Mouse (Mus musculus) midbrain, embryonic 16.5 days (tissue): ENCODE results near the gene Chd3. TPM values are rescaled to one million over a fixed set of nuclear protein-coding genes. Genes with fewer than 3 reads are reported as not detected.
A peak's percentile ranks its signal among the peaks of the same experiment; 100 is the strongest.

Experiments used
- ATAC-seq: fragments of 200-750 bp; cut with Nextera tagmentation; 2 replicates; pipeline ENCODE4 v1.8.0; 2017; ENCODE audit warnings: moderate TSS enrichment
- H3K27ac ChIP-seq: fragments of 300-500 bp; sonication (generic); 2 replicates; pipeline ENCODE4 v1.5.1; 2014; ENCODE audit warnings: mild to moderate bottlenecking, low read length, mixed read lengths
- H3K27me3 ChIP-seq: fragments of 300-500 bp; sonication (generic); 2 replicates; pipeline ENCODE4 v1.6.1; 2014; ENCODE audit warnings: low read depth, low read length, mixed read lengths; ENCODE audit not compliant: control insufficient read depth, insufficient read depth
- H3K36me3 ChIP-seq: fragments of 300-500 bp; sonication (generic); 2 replicates; pipeline ENCODE4 v1.6.1; 2014; ENCODE audit warnings: mild to moderate bottlenecking, low read length, moderate library complexity, mixed read lengths; ENCODE audit not compliant: control insufficient read depth, insufficient read depth
- H3K4me1 ChIP-seq: fragments of 300-500 bp; sonication (generic); 2 replicates; pipeline ENCODE4 v1.6.1; 2014; ENCODE audit warnings: mild to moderate bottlenecking, low read length, mixed read lengths; ENCODE audit not compliant: control insufficient read depth, insufficient read depth
- H3K4me2 ChIP-seq: fragments of 300-500 bp; sonication (generic); 2 replicates; pipeline ENCODE4 v1.6.1; 2014; ENCODE audit warnings: mild to moderate bottlenecking, low read length, mixed read lengths
- H3K4me3 ChIP-seq: fragments of 300-500 bp; sonication (generic); 2 replicates; pipeline ENCODE4 v1.5.1; 2014; ENCODE audit warnings: low read depth, mild to moderate bottlenecking, low read length, moderate library complexity, mixed read lengths
- H3K9ac ChIP-seq: fragments of 300-500 bp; sonication (generic); 2 replicates; pipeline ENCODE4 v1.6.1; 2014; ENCODE audit warnings: low read depth, low read length, mixed read lengths
- H3K9me3 ChIP-seq: fragments of 300-500 bp; sonication (generic); replicated peaks from 2 replicates; pipeline ENCODE4 v1.6.1; 2014; ENCODE audit warnings: mild to moderate bottlenecking, low read length, mixed read lengths; ENCODE audit not compliant: control insufficient read depth, poor library complexity, severe bottlenecking
- WGBS: fragments of 180-500 bp; shearing (Covaris S2); extraction: QIAGEN DNeasy Blood & Tissue Kit; methylation state at CpG from one replicate; pipeline ENCODE4 v1.1.7; 2014; 5-methylcytosine and 5-hydroxymethylcytosine counted together
- polyA plus RNA-seq: library from polyadenylated mRNA; unstranded; fragments of >200 nt; fragmentation: Nextera tagmentation; extraction: Ambion mirVana; gene quantifications from 2 replicates; pipeline ENCODE4 v1.2.1, GENCODE M21; 2015

The Chd3 gene
- polyA plus RNA-seq, 1 experiment from 2014 or later, result 86.1 TPM

- Histone ChIP-seq H3K27me3 (no peaks in the 10 kb centered on the region), H3K4me3 (no peak overlapping the region), H3K4me2 (no peak overlapping the region), H3K9ac (no peak overlapping the region), H3K27ac (no peak overlapping the region), H3K36me3 (peaks cover 56% of the 10 kb centered on the region), H3K9me3 (no peaks in the 10 kb centered on the region), H3K4me1 (no peaks in the 10 kb centered on the region; the same call in 1 of the 2 replicates)
- 86% methylated on average over 12 of the region's 12 CpGs for WGBS
- no peak for ATAC-seq
These were observed 32.8 kb upstream of the Chd3 start for GRCm38 (mm10) chr11:69401987-69402386.

GRCm38 (mm10) chr11:69401210-69401637, 32.0 kb upstream of the Chd3 start:
- peak; percentile 78 for ATAC-seq
- no peaks in the 10 kb centered on the region for H3K27me3 ChIP-seq
- H3K4me1 ChIP-seq, result peaks cover 5% of the 10 kb centered on the region; the same call in 1 of the 2 replicates
- H3K27ac ChIP-seq, result no peak overlapping the region
- H3K4me2 ChIP-seq, result no peak overlapping the region
- no peak overlapping the region for H3K9ac ChIP-seq
- H3K9me3 ChIP-seq, result no peaks in the 10 kb centered on the region
- peaks cover 51% of the 10 kb centered on the region for H3K36me3 ChIP-seq
- WGBS, result 14% methylated on average over 22 of the region's 22 CpGs
- no peak overlapping the region for H3K4me3 ChIP-seq

- Histone ChIP-seq H3K4me2 (no peak overlapping the region), H3K36me3 (peaks cover 41% of the 10 kb centered on the region), H3K4me3 (no peak overlapping the region), H3K27me3 (no peaks in the 10 kb centered on the region), H3K9me3 (no peaks in the 10 kb centered on the region), H3K27ac (no peak overlapping the region), H3K9ac (no peak overlapping the region), H3K4me1 (peaks cover 6% of the 10 kb centered on the region; the same call in 1 of the 2 replicates)
- no peak for ATAC-seq
- 75% methylated on average over 25 of the region's 25 CpGs for WGBS
These were observed 31.1 kb upstream of the Chd3 start for GRCm38 (mm10) chr11:69400083-69400850.

- 21% methylated on average over 66 of the region's 66 CpGs for WGBS
- H3K9me3 ChIP-seq, result no peaks in the 10 kb centered on the region
- no peak for ATAC-seq
- no peak overlapping the region for H3K27ac ChIP-seq
- peaks cover 7% of the 10 kb centered on the region for H3K4me1 ChIP-seq
- no peak overlapping the region for H3K9ac ChIP-seq
- H3K36me3 ChIP-seq, result peaks cover 33% of the 10 kb centered on the region
- H3K27me3 ChIP-seq, result no peaks in the 10 kb centered on the region
- H3K4me3 ChIP-seq, result no peak overlapping the region
- H3K4me2 ChIP-seq, result no peak overlapping the region
These were observed 30.2 kb upstream of the Chd3 start for GRCm38 (mm10) chr11:69399201-69400082.

GRCm38 (mm10) chr11:69398486-69399200, 29.4 kb upstream of the Chd3 start:
- Histone ChIP-seq H3K36me3 (peaks cover 25% of the 10 kb centered on the region), H3K4me3 (no peak overlapping the region), H3K4me2 (no peak overlapping the region), H3K27ac (no peak overlapping the region), H3K27me3 (no peaks in the 10 kb centered on the region), H3K9me3 (no peaks in the 10 kb centered on the region), H3K9ac (no peak overlapping the region), H3K4me1 (peaks cover 11% of the 10 kb centered on the region)
- WGBS, result 20% methylated on average over 21 of the region's 21 CpGs
- ATAC-seq, result no peak

GRCm38 (mm10) chr11:69398059-69398458, 28.9 kb upstream of the Chd3 start, which contains the start of gene Tmem88:
Gene Tmem88, minus strand, starts transcription at chr11:69398234.
- no peak within 1 kb of the TSS for H3K27ac ChIP-seq
- peak within 1 kb of the TSS; percentile 40 for H3K9ac ChIP-seq
- peaks cover 11% of the 10 kb centered on the region for H3K4me1 ChIP-seq
- H3K36me3 ChIP-seq, result peaks cover 20% of the 10 kb centered on the region
- H3K27me3 ChIP-seq, result no peaks in the 10 kb centered on the region
- WGBS, result 9% methylated on average over 16 of the region's 16 CpGs
- H3K9me3 ChIP-seq, result no peaks in the 10 kb centered on the region
- peak within 1 kb of the TSS; percentile 9; the same call in 1 of the 2 replicates for H3K4me3 ChIP-seq
- H3K4me2 ChIP-seq, result no peak within 1 kb of the TSS
- no peak for ATAC-seq

- Histone ChIP-seq H3K9me3 (no peaks in the 10 kb centered on the region), H3K9ac (peak overlapping the region; percentile 40), H3K27me3 (no peaks in the 10 kb centered on the region), H3K27ac (no peak overlapping the region), H3K4me3 (peak overlapping the region; percentile 9; the same call in 1 of the 2 replicates), H3K4me1 (peaks cover 11% of the 10 kb centered on the region), H3K4me2 (no peak overlapping the region), H3K36me3 (peaks cover 20% of the 10 kb centered on the region)
- no peak for ATAC-seq
- 11% methylated on average over 24 of the region's 24 CpGs for WGBS
These were observed 28.4 kb upstream of the Chd3 start for GRCm38 (mm10) chr11:69397581-69398057.

- Histone ChIP-seq H3K9ac (peak overlapping the region; percentile 77; the same call in 1 of the 2 replicates), H3K27me3 (no peaks in the 10 kb centered on the region), H3K9me3 (no peaks in the 10 kb centered on the region), H3K4me3 (no peak overlapping the region), H3K4me1 (peaks cover 11% of the 10 kb centered on the region), H3K27ac (no peak overlapping the region), H3K4me2 (peak overlapping the region; percentile 77), H3K36me3 (peaks cover 14% of the 10 kb centered on the region)
- no peak for ATAC-seq
- 24% methylated on average over 11 of the region's 11 CpGs for WGBS
These were observed 27.6 kb upstream of the Chd3 start for GRCm38 (mm10) chr11:69396772-69397171.
